Mouse (Mus musculus): ENCODE measurements around the gene Coq10b.

GRCm38 (mm10) chr1:55085781-55086366 is 33.3 kb downstream of the Coq10b start:
- TF ChIP-seq CTCF (IDR thresholded peaks at IDR 0.05; ENCODE audit: low read depth, low read length): no peak
- TF ChIP-seq EP300 (IDR thresholded peaks at IDR 0.05; ENCODE audit: insufficient read depth, low read depth, low read length): no peak
- TF ChIP-seq POLR2A (IDR thresholded peaks at IDR 0.05; ENCODE audit: insufficient read depth, low read length): no peak
